Mouse (Mus musculus): ENCODE measurements around the gene Ndc1.
"Not testable (repeated sequence)": the region's sequence is repeated elsewhere in the genome, so short reads cannot be mapped to it uniquely, and the experiment has no call there.

Gene Ndc1

DNA sequence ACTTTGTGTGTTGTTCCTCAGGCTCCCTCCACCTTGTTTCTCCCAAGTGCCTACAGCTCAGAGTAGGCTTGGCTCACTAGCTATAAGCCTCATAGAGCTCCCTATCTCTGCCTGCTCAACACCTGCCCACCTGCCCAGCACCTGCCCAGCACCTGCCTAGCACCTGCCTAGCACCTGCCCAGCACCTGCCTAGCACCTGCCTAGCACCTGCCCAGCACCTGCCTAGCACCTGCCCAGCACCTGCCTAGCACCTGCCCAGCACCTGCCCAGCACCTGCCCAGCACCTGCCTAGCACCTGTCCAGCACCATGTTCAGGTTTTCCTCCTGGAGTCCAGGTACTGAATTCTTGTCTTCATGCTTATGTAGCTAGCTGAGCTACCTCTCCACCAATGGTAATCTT, 1.2 kb upstream of the Ndc1 start:
- not testable (repeated sequence) for DNase-seq

DNA sequence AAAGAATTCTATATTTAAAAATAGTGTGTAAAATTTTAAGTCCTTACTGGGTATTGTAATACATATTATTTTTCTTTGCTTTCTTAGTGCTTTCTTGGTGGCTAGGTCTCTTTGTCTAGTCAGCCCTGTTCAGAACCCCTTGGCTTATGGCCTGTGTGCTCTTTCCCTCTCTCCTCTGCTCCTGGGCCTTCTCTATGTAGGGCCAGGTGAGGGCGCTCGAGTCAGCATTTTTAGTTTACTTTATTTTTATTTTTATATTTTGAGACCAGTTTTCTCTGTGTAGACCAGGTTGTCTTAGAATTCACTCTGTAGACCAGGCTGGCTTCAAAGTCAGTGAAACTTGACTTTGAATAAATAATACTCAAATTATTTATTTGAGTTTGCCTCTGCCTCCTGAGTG, 4.7 kb downstream of the Ndc1 start:
- no peak for DNase-seq

DNA sequence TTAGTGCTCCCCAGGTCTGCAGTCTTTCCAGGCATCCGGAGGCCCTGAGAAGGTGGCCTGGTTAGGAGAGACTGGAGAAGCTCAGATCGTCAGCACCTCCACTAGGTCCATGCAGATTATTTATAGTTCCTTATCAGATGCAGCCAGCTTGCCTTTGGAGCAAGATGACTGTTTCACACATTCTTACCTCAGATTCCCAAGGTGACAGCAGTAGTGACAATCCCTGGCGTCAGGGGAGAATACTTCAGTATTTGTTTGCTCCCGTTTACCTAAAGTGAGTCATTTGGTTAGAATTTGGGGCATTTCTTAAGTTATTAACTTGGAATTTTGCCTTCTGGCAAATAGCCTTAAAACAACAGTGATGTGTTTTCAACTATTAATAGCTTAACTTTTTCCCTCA, 7.1 kb downstream of the Ndc1 start:
- no peak for DNase-seq

DNA sequence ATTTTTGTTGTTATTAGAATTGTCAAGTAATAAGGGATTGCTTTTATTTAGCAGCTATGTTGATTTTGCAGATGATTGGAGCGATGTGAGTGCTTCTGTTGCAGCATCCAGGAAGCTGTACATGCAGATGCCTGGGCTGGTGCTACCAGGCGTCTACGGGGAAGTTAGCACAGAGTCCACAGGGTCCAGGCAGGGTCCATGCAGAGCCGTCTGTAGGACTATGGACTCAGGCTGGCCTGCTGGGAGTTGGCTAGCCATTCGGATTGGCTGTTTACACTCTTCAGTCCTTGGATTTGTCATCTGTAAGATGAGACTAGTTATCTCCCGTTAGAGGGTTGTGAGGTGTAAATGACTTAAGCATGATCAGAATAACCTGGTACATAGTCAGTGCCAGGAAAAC, 11.4 kb downstream of the Ndc1 start:
- no peak for DNase-seq

DNA sequence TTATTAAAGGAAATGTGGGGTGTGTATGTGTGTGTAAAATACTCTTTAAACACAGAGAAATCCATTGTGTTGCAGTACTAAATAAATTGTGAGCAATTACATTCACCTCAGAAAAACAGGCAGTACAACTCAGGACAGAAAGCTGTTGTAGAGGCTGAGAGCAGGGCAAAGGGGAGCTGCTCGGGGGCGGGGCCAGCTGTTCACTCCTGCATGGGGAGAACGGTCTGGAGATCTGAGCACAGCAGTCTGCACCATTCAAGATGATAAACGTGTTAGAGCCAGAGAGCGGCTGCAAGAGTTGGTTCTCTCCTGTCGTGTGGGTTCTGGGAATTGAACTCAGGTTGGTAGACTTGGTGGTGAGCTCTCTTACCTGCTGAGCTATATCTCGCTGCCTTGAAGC, 13.3 kb downstream of the Ndc1 start:
- no peak for DNase-seq

DNA sequence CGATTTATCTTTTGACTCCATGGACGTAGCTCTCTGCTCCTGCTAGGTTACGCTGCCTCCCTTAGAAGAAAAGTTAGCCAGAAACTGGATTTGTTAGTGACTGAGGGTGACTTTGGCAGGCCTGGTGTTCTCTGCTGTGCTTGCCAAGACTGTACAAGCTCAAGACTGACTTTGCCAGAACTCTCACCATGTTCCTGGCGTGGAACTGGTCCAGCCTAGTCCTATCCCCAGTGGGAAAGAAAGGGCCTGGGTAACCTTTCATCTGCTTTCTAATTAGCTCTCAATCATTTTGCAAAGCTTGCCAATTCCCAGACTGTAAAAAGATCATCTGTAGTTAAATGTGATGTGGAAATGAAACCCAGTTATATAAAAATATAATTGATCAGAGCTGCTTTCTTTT, 19.5 kb downstream of the Ndc1 start:
- peak; percentile 62 to 70 for DNase-seq

DNA sequence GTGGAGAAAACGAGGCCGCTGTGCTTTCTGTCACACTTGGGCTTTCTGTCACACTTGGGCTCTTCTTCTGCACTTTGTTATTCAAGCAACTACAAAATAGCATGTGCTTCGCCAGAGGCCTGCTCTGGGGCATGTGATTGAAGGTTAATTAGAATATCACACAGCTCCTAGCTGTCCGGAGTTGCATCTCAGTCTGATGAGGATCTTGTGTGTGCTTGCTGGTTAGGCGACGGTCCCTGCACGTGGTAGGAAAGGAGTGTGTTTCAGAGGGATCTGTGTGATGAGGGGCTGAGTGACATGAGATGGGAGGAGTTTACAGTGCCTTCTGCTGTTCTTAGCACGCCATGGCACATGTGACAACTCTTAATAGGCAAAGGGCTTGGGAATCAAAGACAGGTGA, 19.9 kb downstream of the Ndc1 start:
- DNase-seq = peak in 1 of 2 experiments; percentile 11

DNA sequence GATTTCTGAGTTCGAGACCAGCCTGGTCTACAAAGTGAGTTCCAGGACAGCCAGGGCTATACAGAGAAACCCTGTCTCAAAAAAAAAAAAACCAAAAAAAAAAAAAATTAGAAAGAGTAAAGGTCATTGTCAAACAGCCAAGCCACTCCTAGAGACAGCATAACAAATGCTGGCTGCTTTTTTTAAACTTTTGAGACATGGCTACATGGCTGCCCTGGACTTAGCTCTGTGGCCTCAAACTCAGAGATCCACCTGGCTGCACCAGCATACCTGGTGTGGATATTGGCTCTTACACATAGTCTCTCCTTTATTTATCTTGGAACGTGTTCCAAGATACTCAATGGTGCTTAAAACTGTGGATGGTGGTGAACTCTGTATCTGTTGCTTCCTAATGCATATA, 20.7 kb downstream of the Ndc1 start:
- DNase-seq = no peak

DNA sequence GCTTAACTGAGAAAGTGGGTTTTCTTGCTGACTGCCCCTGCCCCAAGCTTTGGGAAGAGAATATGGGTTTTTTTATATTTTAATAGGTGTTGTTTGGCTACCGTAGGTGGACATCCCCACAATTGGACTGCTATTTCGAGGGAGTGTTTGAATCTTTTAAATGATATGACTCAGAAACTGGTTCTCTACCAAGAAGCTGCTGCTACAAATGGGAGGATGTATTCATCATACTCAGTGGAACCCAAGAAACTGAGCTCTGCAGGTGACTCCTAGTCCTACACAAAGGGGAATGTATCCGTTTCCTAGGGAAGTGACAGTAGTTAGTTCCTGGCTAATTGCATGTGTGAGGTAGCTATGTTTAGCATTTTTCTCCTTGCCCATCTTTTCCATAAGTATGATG, 21.8 kb downstream of the Ndc1 start:
- no peak for DNase-seq

DNA sequence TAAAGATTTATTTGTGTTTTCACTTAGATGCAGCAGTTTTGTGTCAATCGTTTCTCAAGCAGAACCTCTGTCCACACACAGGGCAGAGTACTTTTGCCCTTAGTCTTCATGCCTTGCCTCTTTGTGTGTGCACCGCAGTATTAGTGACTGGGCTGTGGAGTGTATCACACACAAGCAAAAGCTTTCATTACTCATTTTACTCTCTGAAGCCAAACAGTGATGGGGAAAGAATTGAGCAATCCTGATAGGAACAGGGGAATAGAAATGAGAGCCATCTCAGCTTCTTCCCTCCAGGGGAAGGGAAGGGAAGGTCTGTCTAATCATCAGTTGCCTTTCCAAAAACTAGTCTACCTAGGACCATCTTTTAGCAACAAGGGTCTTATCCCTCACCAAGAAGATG, 26.2 kb downstream of the Ndc1 start:
- no peak for DNase-seq

DNA sequence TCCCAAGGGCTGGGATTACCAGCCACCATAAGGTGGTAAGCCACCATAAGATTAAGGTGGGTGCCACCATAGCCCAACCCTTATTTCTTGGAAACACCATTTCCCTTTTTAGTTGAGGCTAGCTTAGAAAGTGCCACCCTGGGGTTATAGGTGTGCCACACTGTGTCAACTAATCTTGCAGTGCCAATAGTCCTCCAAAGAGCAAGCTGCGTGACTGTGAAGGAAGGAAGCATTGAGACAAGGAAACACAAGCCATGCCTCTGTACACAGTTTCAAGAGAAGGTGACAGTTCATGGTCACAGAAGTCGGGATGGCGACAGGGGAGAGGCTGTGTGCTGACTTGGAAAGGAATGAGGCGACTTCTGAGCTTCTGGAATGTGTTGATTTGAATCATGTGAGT, 52.6 kb downstream of the Ndc1 start:
- no peak for DNase-seq

DNA sequence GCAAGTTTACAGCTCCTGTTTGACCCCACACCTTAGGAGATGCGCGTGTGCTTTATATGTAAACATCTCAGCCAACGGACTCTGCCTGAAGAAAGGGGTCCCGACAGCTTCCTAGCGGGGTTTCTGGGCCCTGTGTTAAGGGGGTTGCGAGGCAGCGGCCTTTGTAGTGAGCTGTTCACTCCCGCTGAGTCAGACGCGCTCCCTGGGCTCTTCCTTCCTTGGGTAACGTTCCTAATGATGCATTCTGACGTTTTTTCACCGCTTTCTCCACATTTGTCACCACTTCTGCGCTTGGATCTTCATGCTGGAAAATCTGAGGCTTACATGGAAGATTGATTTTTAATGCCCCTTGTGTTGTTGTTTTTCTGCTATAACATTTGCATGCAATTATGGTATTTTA, 54.1 kb downstream of the Ndc1 start:
- no peak for DNase-seq

DNA sequence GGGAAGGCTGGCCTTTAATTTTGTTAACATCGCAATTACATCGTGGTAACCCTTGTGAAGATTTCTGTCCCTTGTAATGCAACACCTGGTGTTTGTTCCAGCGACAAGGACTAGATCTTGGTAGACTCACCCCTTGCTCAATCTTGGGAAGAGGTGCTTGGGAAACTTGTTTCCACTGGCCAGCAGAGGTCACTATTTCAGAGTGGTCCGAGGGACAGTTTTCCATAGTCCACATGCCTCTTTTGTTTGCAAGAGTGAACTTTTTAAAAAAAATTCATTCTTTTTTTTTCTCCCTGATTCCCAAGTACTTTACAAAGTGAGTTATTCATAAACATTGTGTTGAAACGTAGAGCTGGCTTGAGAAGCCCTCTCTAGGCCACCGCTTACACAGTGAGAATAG, 54.6 kb downstream of the Ndc1 start:
- DNase-seq = peak; percentile 35 to 66

DNA sequence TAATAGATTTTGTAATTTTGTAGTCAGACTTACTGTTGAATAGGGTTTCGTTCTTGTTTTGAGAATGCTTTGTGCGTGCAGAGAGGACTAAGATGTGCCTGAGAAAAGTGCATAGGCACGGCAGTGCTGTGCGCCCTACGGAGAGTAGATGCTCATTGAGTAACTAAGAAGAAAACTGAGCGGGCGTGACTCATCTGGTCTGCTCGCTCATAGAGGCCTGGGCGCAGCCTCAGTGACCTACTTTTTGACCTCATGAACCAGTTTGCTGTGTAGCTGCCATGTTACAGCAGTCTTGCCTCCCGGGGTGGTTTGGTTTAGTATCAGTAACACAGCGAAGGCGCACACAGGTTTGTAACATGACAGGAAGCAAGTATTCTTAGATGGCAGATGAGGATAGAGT, 58.0 kb downstream of the Ndc1 start:
- no peak for DNase-seq

DNA sequence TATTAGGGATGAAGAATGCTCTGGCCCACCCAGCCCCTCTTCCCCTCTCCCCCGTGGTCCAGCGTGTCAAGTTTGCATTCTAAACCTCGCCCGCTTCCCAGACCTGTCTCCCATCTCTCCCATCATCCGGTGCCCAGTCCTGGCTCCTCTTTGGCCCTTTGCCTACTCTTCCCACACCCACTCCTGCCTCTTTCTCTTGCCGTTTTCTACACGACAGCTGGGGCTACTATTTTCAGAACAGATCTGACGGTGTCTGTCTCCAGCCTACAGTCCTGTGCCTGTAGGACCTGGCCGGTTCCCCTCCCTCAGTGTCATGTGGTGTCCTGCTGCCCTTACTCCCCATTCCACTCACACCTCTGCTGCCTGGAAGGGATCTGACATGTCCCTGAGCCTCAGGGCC, 59.0 kb downstream of the Ndc1 start:
- DNase-seq = peak; percentile 32 to 48

DNA sequence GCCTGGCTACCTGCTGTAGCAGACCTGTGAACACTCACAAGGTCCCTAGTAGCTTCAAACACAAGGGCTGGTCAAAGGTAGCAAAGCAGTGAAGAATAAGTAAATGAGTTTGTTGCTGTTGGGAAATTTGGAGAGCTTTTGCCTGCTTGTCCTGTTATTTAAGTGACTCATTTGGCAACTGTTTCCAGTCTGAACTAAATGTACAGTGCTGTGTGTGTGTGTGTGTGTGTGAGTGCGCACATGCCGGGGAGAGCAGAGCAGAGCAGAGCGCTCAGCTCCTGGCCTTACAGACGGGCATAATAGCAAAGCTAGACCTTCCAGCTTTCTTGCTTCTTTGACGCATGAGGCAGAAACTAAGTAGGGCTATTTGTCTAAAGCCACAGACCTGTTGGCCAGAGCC, 65.1 kb downstream of the Ndc1 start:
- no peak for DNase-seq

DNA sequence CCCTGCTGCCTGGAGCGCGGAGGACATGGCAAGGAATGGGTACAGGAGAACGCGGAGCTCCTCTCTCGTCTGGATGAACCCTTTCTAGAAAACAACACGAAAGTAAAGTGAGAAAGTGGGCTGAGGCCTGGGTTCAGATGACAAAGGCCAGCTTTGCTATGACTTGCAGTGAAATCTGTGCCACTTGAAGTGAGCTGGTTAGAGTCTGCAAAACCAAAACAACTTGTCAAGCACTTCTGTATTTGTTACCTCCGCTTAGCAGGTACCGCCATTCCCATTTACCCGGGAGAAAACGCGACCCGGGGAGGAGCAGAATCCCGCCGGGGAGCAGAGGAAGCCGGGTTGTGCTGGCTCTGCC, 66.4 kb downstream of the Ndc1 start:
- no peak for DNase-seq

DNA sequence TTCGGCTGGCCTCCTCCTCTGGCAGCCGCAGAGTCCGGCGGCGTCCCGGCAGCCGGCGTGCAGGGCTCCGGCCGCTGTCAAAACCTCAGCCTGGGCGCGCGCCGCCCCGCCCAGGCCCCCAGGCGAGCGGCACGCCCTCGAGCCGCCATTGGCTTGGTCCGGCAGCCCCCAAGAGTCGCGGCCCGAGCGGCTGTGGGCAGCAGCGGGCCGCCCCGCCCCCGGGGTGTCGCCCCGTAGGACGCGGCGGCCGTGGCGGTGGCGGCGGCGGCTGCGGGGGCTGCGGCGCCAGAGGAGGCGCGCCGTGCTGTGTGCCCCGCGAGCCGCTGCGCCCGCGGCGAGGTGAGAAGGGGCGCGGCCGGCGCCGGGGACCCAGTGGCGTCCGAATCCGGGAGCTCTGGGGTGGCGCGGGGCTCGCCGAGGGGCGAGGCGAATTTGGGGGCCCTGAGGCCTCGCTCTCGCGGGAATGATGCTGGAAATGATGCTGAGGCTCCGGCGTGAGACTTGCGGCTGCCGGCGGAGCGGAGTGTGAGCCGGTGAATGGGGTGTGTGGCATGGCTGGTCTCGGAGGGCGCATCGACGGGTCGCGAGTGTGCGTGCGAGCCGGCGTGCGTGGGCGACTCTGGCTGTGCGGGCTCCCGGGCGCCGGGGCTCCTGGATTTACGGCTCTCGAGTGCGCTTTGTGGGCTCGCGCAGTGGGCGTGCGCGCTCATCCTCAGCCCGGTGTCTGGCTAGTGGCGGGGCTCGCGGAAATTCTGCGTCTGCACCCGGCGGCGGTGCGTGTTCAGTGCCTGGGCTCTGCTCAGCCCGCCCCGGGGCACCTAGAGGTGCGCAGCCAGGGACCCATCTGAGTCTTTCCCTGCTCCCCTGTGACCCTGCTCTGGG, 67.0 kb downstream of the Ndc1 start, which contains the start of gene Glis1:
TSS of gene Glis1 (plus strand) at position 236 of the 882 bp plus-strand sequence.
- DNase-seq = peak; percentile 34 to 52

DNA sequence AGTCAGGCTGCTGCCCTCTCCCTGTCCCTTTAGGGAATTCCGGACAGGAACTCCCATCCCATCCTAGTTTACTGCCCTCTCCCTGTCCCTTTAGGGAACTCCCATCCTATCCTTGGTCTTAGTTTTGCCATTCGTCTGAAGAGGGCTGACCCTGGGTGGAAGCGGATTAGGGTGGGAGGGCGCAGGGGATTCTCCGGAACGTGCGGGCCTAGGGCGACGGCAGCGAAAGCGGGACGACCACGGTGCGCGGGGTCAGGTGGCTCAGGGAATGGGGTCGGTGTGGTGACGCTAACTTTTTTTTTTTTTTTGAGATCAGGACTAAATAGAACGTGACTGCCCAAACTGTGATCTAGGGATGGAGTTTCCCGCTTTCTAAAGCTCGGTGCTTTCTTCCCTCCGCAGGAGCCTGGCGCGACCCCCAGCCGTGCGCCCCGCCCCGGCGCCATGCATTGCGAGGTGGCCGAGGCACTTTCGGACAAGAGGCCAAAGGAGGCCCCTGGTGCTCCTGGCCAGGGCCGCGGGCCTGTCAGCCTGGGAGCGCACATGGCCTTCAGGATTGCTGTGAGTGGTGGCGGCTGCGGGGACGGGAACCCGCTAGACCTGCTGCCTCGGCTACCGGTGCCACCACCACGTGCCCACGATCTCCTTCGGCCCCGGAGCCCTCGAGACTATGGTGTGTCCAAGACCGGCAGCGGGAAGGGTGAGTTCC, 67.8 kb downstream of the Ndc1 start:
- DNase-seq = peak in 1 of 2 experiments; percentile 6

DNA sequence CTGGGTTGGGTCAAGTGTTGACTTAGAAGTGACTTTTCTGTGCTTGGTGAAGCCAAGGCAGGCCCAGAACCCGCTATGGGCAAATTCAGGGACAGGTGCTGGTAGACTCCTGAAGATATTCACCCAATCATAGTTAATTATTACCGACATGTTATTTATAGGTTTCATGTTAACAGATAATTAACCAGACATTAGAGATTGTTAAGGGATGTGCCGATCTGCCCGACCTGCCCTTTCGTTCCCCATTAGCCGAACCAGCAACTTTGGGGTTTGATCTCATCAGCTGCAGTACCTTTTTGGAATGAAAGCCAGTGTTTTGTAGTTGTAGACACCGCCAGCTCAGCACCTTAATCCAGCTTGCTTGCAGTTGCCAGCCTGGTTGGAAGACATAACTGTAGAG, 68.9 kb downstream of the Ndc1 start:
- DNase-seq = no peak

DNA sequence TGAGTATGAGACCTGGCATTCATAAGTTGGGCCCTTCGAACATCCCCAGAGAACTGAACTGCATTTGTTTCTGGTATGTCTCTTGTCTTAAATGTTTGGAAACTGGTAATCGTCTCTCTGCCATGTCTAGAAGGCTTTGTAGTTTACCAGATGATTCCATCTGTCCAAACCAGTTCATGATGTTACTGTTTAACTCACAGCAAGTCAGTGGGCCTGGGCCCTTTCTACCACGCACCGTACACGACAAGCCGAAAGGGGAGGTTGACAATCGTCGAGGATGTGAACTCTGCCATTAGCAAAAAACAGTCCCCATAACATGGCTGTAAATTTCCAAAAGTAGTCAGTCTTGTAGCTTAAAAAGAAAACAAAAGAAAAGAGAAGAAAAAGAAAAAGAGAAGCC, 71.2 kb downstream of the Ndc1 start:
- DNase-seq = no peak

DNA sequence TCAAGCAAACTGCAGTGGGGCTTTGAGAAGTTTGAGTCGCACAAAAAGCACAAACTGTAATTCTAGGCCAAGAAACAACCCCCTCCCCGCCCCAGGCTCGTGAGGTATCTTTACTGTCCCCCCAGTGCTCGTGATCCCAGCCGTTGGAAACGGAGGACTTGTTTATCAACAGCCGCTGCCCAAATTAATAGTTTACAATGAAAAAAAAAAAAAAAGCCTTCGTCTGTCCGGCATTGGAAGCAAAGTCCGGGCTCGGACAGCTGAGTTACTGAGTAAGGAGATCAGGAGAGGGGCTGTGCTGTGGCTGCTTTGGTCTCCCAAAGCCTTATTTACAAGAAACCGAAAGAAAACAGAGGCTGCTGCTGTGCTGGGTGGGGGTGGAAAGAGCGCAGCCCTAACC, 72.7 kb downstream of the Ndc1 start:
- no peak for DNase-seq

DNA sequence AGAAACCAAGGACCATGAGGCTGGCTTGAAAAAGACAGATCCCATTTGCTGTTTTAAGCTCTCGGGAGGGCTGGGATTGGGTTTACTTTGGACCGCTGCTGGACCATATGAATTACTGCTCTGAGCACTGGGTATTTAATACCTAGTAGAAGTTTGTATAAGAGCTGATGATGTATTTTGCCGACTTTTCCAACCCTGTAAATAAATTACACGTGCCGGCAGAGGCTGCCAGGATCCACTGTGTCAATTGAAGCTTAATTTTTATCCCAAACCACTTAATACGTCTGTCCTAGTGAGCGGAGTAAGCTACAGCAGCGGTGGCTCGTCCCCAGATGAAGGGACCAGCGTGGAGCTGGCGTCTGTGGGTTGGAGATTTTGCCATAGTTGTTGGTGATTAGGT, 74.7 kb downstream of the Ndc1 start:
- no peak for DNase-seq

DNA sequence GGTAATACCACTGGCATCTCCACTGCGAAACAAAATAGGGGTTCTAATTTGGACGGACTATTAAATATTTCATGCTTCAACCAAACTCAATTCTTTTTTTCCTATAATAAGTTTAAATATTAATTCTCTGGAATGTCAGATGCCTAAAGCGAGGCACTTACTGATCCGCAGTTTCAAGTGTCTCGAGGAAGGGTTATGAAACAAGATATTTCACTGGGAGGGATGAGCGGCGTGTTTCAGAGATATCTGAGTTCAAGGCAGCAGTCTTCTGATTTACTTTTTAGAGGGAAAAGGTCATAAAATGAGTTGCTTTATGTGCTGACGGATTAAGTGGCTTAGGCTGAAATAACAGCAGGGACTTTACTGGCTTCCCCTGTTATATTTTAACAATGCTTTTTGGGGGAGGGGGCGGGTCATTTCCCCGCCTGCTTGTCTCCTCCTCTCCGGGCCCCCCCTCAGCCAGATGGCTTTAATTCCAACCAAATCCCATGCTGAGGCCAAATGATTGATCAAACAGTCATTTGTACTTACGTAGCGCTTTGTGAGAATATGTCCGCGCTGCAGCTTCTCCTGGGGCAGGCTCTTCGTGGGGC, 75.4 kb downstream of the Ndc1 start:
- no peak for DNase-seq
